Mouse (Mus musculus) ES-Bruce4 (cell line): ENCODE measurements around the gene Pdcd1lg2.

Experiments
- EP300 ChIP-seq: IDR thresholded peaks from 2 replicates; pipeline ENCODE4 v1.6.1; 2011; ENCODE audit warnings: low read depth, low read length; ENCODE audit not compliant: insufficient read depth
- POLR2A ChIP-seq: IDR thresholded peaks from one replicate; pipeline ENCODE4 v1.8.1; 2011; ENCODE audit warnings: low read length; ENCODE audit not compliant: insufficient read depth

GRCm38 (mm10) chr19:29511826-29512225 lies 101.1 kb downstream of the Pdcd1lg2 start:
- TF ChIP-seq POLR2A (no peak), EP300 (no peak)
